Mouse (Mus musculus): ENCODE results near the gene 4930415O20Rik.
"Not testable (repeated sequence)": the region's sequence is repeated elsewhere in the genome, so short reads cannot be mapped to it uniquely, and the experiment has no call there.

The 4930415O20Rik gene

DNA sequence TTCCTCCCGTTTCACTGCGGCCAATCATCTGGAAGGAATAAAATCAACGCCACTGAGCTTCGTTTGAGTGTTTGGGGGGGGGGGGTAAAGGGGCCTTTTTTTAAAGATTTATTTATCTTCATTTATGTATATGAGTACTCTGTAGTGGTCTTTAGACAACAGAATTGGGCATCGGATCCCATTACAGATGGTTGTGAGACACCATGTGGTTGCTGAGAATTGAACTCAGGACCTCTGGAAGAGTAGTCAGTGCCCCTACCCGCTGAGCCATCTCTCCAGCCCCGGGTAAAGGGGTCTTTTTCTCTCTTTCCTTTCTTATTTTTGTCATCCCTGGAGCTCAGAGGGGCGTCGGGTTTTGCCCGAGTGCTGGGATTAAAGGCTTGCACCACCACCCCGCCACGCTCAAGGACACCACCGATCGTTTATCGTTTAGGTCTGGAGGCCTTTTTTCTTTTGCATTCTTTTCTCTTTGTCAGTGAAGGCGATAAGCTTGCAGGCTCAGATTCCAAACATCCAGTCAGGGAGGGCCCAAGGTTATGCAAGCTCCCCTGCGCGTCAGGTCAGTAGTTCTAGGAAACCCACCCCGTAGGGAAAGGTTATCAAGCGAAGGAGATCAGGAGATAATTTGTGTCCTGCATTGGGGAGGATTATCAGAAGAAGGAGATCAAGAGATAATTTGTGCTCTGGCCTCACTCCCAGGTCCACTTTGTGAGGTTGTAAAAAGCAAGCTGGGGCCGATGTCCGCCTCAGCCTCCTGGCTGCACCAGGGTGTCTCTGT lies 2.4 kb upstream of the 4930415O20Rik start:
- DNase-seq (ENCODE audit: low spot score in 2 of 2) = no peak

DNA sequence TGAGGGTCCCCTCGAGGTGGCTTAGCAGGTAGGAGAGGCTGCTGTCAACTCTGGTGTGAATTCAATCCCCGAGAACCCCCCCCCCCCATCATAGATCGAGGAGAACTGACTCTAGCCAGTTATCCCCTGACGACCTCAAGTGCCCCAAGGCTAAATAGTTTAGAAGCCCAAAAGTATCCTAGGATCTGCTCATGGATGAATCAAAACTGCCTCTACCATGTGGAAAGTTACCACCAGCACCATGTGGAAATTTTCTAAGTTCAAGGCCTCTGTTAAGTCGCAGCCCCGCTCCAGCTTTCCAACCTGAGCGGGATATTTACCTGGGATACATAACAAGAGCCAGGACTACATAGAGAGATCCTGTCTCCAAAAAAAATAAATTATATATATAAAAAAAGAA lies 1.6 kb upstream of the 4930415O20Rik start:
- DNase-seq (ENCODE audit: low spot score in 2 of 2) = no peak

- DNase-seq (ENCODE audit: low spot score in 2 of 2) = no peak
Observed at GRCm38 (mm10) chr15:98569795-98570365, 924 bp upstream of the 4930415O20Rik start.

DNA sequence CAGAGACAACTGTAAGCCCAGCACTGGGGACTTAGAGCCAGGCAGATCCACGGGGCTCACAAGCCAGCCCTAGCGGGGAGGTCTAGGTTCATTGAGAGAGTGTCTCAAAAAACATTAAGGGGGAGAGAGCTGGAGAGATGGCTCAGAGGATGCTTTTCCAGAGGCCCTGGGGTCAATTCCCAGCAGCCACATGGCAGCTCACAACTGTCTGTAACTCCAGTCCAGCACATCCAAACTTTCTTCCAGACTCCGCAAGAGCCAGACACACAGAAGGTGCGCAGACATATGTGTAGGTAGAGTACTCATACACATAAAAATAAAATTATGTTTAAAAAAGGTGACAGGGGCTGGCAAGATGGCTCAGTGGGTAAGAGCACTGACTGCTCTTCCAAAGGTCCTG lies 2.5 kb downstream of the 4930415O20Rik start:
- DNase-seq (ENCODE audit: low spot score in 2 of 2) = no peak

DNA sequence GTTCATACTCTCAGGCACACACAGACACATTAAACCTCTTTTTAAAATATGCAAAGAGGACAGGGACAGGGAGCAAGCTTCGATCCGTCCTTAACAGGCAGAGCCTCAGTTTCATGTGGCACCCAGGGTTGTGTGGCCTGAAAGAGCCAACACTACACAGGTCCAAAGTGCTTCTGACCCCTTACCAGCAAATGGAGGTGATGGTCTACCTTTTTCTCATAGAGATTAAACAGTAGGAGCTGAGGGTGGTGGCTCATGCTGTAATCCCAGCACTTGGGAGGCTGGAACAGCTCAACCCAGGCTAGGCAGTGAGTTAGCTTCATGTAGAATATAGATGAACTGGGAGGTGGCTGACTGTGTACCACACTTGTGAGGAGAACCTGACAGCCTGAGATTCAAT lies 8.5 kb downstream of the 4930415O20Rik start:
- DNase-seq (ENCODE audit: low spot score in 2 of 2) = no peak

DNA sequence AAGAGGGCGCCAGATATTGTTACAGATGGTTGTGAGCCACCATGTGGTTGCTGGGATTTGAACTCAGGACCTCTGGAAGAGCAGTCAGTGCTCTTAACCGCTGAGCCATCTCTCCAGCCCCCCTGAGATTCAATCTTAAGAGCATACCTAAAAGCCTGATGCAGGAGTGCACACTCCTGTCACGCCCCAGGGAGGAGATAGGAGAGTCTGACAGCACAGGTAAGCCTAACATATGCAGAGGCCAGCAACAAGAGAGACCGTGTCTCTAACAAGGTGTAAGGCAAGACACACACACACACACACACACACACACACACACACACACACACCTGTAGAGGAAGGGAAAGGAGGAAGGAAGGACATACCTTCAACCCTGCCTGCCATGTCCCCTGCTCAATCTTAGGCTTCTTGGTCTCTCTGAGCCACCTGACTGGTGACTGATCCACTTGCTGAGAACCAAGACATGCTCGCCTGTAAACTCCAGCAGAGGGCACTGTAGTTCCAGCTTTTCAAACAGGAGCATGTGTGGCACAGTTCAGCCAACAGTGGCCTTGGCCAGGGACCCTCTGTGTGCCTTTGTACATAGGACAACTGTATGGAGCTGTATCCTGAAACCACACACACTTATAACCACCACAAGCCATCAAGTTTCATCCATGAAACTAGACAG lies 9.1 kb downstream of the 4930415O20Rik start:
- peak; percentile 57 to 76 for DNase-seq (ENCODE audit: low spot score in 2 of 2)

DNA sequence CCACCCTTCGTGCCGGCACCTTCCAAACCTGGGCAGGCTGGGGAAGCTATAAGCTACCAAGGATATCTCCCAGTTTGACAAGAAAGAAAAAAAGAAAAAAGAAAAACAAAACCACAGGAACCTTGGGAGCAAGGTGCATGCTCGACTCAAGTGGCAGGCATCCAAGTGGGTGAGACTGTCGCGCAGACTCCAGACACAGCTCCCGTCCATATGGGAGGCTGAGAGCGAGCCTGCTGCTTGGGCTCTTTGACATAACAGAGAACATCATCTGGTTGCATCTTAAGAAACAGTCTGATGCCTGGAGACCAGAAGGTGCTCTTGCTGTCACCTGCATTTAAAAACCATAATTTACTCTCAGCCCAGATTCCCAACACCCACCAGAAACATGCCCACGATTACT lies 11.6 kb downstream of the 4930415O20Rik start:
- DNase-seq (ENCODE audit: low spot score in 2 of 2) = peak in 1 of 2 experiments; percentile 57

- no peak for DNase-seq (ENCODE audit: low spot score in 2 of 2)
Observed at GRCm38 (mm10) chr15:98582996-98583395, 12.2 kb downstream of the 4930415O20Rik start.

GRCm38 (mm10) chr15:98585421-98585820 lies 14.6 kb downstream of the 4930415O20Rik start:
- DNase-seq (ENCODE audit: low spot score in 2 of 2) = no peak

GRCm38 (mm10) chr15:98586141-98586540 lies 15.3 kb downstream of the 4930415O20Rik start:
- DNase-seq (ENCODE audit: low spot score in 2 of 2) = not testable (repeated sequence)

- DNase-seq (ENCODE audit: low spot score in 2 of 2) = no peak
Observed at GRCm38 (mm10) chr15:98587751-98588150, 16.9 kb downstream of the 4930415O20Rik start.

- DNase-seq (ENCODE audit: low spot score in 2 of 2) = no peak
Observed at GRCm38 (mm10) chr15:98589640-98590336, 19.0 kb downstream of the 4930415O20Rik start.

- no peak for DNase-seq (ENCODE audit: low spot score in 2 of 2)
Observed at GRCm38 (mm10) chr15:98591396-98591795, 20.6 kb downstream of the 4930415O20Rik start.

DNA sequence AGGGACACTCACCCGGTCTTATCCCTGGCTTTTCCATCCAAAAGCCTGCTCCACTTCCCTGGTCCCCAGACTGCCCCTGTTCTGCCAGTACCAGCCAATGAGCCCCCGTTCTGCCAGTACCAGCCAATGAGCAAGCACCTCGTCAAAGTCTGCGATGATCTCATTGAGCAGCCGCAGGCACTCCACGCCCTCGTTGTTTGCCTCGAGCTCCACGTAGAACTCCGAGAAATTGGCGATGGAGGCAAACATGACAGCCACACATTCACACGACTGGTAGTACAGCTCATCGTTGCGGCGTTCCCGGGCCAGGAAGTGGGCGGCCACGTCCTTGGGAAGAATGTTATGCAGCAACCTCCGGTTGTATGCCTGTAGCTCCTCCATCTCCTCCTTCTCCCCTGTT lies 23.4 kb downstream of the 4930415O20Rik start:
- DNase-seq (ENCODE audit: low spot score in 2 of 2) = no peak

- DNase-seq (ENCODE audit: low spot score in 2 of 2) = no peak
Observed at GRCm38 (mm10) chr15:98595049-98595448, 24.2 kb downstream of the 4930415O20Rik start.

GRCm38 (mm10) chr15:98596609-98597008 lies 25.8 kb downstream of the 4930415O20Rik start:
- DNase-seq (ENCODE audit: low spot score in 2 of 2) = no peak

DNA sequence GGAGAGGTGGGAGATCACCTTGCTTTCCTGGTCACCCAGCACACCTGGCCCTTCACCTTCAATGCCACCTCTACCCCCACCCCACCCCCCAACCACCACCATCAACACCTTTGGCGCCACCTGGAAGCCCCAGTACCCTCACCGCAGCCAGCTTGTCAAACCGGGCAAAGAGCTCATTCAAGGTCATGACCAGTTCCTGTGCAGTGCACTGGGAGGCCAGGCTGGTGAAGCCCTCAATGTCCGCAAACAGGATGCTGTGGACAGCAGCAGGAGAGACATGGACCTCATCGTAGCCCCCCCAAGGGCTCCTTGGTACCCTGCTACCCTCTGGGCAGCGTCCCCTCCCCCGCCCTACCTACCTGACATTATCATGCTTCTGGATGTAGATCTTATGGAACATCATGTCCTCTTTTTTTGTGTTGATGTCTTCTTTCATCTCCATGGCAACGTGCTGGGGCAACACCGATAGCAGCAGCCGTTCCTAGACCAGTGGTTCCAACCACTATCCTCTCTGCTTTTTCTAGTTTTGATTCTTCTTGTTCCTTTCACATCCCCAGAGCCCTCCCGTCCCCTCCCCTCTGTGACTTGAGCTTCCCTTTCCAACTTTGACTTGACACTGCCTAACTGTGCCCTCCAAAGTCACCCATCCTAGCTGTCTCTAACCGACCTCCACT lies 29.4 kb downstream of the 4930415O20Rik start:
- no peak for DNase-seq (ENCODE audit: low spot score in 2 of 2)

DNA sequence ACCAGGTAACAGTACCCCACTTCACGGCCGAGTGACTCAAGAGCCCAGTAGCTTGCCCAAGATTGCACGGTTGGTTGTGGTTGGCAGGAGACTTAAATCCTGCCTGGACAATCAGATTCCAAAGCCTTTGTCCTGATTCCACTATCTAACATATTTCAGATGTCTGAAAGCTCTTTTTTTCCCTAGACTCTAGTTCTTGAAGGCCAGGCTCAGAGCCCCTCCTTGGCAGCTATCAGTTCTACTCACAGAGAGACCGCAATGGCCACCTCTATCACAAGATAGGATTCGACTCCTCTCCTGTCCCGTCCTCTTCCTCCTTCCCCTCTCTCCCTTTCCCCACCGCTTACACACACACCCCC lies 31.0 kb downstream of the 4930415O20Rik start:
- no peak for DNase-seq (ENCODE audit: low spot score in 2 of 2)

DNA sequence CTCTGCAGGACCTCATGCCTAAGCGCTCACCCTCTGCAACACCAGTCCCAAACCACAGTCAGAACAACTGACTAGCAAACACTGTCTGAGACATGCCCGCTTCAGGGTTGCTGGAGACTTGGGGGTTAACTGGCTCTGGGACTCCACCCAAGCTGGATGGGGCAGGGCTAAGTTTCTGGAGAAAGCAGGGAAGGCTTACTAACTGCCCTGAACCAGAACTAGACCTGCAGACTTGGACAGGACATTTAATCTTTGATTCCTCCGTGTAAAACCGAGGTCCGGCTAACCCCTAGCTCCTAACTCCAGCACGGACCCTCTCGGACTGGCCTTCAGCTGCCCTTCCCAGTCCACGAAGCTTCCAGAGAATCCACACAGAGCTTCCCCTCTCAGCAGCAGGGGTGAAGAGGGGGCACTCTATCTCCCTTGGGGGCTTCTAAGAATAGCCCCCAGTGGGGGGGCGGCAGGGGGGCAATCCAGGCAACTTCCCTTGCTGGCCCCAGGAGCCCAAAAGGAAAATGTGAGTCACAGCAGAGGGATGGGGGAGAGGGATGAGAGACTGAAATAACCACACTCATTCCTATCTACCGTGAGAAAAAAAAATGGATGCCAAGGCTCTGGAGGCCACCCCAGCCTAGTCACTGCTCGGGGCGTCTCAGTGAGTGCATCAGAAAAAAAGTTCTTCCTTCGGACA lies 31.5 kb downstream of the 4930415O20Rik start:
- DNase-seq (ENCODE audit: low spot score in 2 of 2) = no peak

- no peak for DNase-seq (ENCODE audit: low spot score in 2 of 2)
Observed at GRCm38 (mm10) chr15:98602921-98603458, 32.2 kb downstream of the 4930415O20Rik start.

GRCm38 (mm10) chr15:98604041-98604575 lies 33.3 kb downstream of the 4930415O20Rik start:
- no peak for DNase-seq (ENCODE audit: low spot score in 2 of 2)

All from urinary bladder, postnatal 4 days (tissue).